Mouse (Mus musculus): ENCODE measurements around the gene Abca3.
"Not testable (repeated sequence)": the region's sequence is repeated elsewhere in the genome, so short reads cannot be mapped to it uniquely, and the experiment has no call there.

Abca3 gene

DNA sequence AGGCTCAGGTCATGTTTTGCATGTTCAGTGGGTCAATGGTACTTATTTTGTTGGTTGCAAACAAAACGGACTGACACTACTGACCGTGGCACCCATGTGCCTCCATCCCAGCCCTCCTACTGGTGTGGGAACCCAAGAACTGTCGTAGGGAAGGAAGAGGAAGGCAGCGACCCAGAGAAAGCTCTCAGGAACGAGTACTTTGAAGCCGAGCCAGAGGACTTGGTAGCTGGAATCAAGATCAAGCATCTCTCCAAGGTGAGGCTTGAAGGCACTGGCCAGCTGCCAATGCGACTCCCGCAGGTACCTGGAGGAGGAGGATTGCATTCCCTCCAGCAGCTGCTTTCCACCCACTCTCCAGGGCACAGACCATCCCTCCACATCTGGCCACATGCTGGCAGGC lies 32.0 kb downstream of the Abca3 start:
- no peak for DNase-seq (ENCODE audit: low spot score)

DNA sequence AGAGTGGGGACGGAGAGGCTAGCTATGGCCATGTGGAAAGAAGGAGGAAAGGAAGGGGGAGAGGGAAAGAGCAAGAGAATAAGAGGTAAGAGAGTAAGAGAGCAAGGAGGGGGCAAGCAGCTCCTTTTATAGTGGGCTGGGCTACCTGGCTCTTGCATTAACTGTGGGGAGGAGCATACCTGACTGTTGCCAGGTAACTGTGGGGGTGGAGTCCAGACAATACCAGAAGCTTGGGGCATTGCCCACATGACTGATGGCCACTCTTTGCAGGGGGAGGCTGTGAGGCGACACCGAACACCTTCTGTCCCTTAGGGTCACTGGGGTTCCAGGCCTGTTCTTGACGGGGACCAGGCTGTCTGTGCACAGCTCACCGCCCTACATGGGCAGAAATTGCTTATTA lies 37.0 kb downstream of the Abca3 start:
- no peak for DNase-seq (ENCODE audit: low spot score)

- peak; percentile 12 for DNase-seq (ENCODE audit: low spot score)
Observed at GRCm38 (mm10) chr17:24389865-24390264, 38.1 kb downstream of the Abca3 start.

DNA sequence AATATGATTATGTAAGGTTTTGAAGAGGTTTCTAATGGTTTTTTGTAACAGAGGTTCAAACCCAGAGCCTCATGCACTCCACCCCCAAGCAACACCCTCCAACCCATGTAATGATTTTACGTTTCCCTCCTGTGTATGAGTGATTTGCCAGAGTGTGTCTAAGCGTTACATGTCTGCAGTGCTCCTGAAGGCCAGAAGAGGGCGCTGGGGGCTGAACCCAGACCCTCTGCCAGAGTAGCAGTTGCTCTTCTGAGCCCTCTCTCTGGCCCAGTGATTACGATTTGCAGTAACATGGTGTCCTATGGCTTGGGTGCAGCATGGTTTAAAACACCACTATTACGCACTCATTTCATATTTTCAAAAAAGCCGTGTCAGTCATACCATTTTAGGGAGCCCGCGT lies 39.4 kb downstream of the Abca3 start:
- DNase-seq (ENCODE audit: low spot score): peak; percentile 10

- no peak for DNase-seq (ENCODE audit: low spot score)
Observed at GRCm38 (mm10) chr17:24393527-24393926, 41.8 kb downstream of the Abca3 start.

GRCm38 (mm10) chr17:24394456-24394855 lies 42.7 kb downstream of the Abca3 start:
- DNase-seq (ENCODE audit: low spot score): no peak

DNA sequence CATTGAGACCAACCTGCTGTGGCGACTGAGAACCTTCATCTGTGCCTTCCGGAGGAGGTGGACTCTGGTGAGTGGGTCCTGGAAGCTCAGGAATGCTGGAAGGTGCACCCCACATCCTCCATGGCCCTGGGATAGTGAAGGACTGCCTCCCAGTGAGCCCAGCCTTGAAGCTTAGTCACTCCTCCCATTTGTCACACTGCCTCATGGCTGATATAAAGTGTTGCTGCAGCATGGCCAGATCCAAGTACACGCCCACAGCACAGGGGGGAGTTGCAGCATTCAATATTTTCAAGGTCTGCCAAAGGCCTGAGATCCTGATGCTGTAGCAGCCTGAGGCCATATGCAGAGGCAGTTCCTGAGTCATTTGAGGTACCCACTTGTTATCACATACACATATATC lies 50.6 kb downstream of the Abca3 start:
- no peak for DNase-seq (ENCODE audit: low spot score)

GRCm38 (mm10) chr17:24407116-24407803 lies 55.5 kb downstream of the Abca3 start:
- DNase-seq (ENCODE audit: low spot score): no peak

DNA sequence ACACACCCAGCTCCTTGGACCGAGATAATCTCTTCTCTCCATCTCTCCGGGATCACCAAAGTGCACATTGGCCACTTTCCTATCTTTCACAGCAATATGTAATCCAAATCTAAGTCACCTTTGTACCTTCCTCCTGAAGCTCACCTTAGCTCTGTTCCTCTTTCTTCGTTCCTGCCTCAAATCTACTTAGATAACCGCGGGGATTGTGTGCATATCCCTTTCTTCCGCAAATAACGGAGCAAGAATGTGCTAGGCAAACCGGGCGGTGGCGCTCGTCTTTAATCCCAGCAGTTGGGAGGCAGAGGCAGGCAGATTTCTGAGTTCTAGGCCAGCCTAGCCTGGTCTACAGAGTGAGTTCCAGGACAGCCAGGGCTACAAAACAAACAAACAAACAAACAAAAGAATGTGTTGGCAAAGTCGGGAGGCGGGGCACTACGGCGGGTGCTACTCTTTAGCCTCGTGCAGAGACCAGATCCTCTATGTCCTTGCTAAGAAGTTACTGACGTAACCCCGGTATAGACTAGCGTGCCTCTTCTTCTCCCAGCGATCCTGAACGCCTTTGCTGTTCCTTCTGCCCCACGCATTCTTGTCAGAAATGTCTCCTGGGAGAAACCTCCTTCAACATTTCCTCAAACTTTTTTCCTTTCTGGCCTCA lies 61.9 kb downstream of the Abca3 start:
- peak; percentile 30 for DNase-seq (ENCODE audit: low spot score)

DNA sequence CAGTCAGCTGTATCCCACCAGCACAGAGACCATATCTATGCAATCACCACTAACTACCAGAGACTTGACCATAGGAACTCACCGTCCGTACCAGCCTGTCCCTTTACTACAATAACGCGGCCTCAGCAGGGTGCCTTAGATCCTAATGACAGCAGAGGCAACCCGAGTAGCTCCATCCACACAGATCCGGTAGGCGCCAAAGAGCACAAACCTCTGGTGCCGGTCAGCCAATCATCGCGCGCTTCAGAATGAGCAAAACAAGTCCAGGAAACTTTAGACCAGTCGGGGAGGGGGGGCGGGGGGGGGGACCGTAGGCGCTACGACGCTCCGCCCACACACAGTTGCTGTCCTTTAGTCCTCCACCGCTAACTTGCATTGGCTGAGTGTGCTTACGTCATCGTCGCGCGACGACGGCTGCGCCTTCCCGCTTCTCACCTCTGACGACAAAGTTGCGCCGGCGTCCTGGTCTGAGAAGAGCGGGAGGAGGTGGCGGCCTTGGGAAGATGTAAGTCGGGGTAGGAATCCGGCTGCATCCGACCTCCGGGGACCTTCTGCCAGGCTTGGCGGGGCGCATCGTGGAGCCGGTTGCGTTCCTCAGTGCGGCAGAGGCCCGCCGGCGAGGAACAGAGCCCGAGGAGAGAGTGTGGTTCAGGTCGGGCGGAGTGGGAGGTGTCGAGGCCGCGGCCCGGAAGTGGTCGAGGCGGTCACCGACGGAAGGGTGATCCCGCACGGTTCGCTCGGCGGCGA lies 62.7 kb downstream of the Abca3 start, which contains the start of gene Rnps1:
Rnps1 (plus strand) TSS at position 336 of the 747 bp plus-strand sequence.
- DNase-seq (ENCODE audit: low spot score): peak; percentile 90

- DNase-seq (ENCODE audit: low spot score): no peak
Observed at GRCm38 (mm10) chr17:24415011-24415410, 63.3 kb downstream of the Abca3 start.

GRCm38 (mm10) chr17:24416051-24416652 lies 64.4 kb downstream of the Abca3 start:
- no peak for DNase-seq (ENCODE audit: low spot score)

DNA sequence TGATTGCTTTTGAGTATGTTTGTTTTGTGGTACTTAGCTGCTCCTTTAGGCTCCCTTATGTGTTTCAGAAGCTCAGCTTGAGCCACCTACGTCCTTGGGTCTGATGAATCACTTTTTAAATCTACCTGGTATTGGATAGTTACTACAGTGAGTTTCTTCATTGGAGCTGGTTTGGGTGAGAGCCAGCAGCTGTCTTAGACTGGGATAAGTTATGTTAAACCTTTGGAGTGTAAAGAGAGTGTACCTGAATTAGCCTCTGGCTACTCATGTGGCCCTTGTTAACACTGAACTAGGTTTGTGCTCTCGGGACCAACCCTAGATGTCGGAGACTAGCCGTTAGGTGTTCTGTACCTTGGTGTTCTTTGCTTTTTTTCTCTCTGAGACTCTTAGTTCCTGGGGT lies 71.4 kb downstream of the Abca3 start:
- no peak for DNase-seq (ENCODE audit: low spot score)

GRCm38 (mm10) chr17:24424489-24424888 lies 72.7 kb downstream of the Abca3 start:
- no peak for DNase-seq (ENCODE audit: low spot score)

DNA sequence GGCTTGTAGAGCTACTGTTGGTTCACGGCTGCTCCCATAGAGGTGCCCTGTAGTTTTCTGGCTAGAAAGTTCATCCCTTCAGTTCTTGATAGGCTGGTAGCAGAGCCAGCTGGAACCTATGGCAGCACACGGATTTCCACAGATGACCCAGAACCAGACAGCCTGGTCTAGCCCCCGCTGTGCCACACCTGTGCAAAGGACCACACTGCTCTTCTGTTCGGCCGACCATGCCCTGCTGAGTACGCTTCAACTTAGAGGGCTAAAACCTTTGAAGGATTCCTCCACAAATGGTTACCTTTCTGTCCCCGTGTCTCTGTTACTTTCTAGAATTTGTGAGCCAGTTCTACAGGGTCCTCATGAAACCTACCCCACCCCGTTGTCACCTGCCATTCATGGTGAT lies 73.6 kb downstream of the Abca3 start:
- DNase-seq (ENCODE audit: low spot score): not testable (repeated sequence)

DNA sequence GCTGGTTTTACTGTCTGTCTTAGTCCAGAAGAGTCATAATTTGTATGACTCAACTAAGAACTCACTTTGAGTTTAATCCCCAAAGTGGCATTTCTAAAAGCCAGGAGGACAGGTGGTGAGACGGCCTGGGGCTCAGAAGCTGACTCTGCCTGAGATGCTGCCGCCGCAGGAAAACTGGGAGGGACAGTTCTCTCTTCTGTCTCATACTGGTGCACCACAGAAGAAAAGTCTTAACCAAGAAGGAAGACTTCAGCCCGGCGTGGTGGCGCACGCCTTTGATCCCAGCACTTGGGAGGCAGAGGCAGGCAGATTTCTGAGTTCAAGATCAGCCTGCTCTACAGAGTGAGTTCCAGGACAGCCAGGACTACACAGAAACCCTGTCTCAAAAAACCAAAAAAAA lies 74.2 kb downstream of the Abca3 start:
- no peak for DNase-seq (ENCODE audit: low spot score)

DNA sequence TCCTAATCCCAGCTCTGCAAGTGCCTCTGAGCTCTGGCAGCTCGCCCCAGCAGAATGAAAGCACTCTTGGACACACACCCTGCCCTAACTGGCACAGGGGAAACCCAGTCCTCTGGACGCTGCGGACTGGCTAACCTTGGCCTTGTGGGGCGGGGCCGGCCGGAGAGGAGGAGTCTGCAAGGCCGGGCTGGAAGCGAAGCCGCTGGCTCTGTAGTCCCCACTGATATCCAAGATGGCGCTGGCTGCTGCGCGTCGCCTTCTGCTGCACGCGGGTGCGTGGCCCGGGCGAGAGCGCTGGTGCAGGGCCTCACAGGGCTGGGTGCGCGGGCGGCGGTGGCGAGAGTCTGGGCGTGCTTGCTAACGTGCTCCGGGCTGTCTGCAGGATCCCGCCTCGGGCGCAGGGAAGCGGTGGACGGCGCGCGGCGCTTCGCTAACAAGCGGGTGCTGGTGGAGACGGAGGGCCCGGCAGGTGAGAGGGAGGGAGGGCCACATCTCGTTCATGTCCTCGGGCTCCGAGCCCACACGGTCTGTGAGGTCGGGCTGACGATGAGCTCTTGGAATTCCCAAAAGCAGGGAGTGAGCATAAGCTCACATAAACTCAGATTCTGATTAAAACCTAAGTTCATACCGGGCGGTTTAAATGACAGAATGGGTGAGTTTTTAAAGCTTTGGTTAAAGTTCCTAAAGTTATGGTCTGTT lies 74.9 kb downstream of the Abca3 start, which contains the start of gene Eci1:
Eci1 (plus strand) TSS at position 171 of the 699 bp plus-strand sequence.
- peak; percentile 77 for DNase-seq (ENCODE audit: low spot score)

GRCm38 (mm10) chr17:24427170-24427557 lies 75.4 kb downstream of the Abca3 start:
- DNase-seq (ENCODE audit: low spot score): no peak

DNA sequence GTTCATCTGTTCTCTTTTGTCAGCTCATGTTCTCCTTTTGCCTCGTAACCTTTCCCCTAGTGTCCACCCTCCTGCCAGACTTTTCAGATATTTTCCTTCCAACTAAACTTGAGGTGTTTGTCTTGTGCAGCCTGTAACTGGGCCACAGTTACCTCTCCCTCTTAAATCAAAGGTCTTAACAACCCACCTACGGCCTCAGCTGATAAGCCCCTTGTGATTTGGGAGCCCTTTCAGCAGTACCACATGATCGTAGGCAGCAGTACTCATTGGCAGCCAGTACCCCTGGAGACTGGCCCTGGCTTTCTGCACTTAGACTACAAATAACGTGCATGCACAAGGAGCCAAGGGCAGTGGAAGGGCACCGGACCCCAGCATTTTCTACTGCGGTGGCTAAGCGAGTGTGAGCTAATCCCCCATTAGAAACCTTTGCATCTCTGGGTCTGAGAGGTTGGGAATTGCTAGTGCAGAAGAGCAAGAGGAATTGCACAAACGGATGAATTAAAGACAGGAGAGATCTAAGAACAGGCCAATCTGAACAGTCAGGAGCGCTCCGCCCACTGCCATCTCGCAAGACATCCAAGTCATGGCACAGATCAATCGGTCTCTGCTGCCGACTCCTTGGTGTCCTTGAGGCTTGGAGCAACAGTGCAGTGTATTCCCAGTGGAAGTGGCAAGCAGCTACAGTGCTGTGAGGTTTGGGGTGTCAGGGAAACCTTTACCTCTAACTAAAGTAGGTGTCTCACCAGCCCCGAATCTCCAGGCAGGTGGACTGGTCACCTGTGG lies 77.6 kb downstream of the Abca3 start:
- no peak for DNase-seq (ENCODE audit: low spot score)

DNA sequence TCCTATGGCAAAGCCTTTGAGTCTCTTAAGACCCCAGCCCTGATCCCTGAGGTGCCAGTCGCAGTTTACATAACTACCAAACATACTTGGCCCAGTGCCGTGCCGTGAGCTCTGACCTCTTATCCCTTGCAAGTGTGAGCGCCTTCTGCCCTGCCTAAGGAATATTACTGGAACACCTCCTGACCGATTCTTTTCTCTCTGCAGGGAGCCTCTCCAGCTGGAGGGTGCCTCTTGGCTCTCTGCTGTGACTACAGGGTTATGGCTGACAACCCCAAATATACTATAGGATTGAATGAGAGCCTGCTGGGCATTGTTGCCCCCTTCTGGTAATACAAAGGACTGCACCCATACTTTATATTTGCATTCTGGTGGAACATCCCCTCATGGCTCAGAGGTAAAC lies 85.3 kb downstream of the Abca3 start:
- peak; percentile 50 for DNase-seq (ENCODE audit: low spot score)

- DNase-seq (ENCODE audit: low spot score): no peak
Observed at GRCm38 (mm10) chr17:24440377-24440776, 88.6 kb downstream of the Abca3 start.

Measured in T-cell, adult 2 months (primary cell).